Comparison of ENCODE assay signal across 7 mouse cellular contexts in the genomic region with DNA sequence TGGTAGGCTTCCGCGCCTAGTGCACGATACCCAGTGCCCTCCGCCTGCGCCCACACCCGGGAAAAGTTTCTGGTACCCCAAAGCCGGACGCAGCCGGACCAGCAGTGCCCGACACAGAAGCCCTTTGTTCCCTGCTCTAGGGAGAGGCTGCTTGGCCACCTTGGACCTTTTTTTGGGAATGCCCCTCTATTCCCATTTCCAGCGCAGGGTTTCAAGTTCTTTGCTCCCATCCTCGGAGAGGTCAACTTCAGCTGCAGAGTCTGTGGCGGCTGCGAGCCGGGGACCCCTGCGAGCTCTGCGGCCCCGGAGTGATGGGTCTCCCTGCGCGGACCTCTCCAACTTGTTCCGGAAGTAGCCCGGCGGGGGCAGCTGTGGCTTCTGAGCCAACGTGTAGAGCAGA.
A peak's percentile ranks its signal among the peaks of the same experiment; 100 is the strongest.
DNase-seq lines count a peak whose midpoint lies in the region; ATAC-seq and TF ChIP-seq lines count a peak whose summit lies in the region.
"Not testable (repeated sequence)": the region's sequence is repeated elsewhere in the genome, so short reads cannot be mapped to it uniquely, and the experiment has no call there.

No protein-coding gene starts in this region.

- H3K9me3 ChIP-seq in forebrain, embryonic 16.5 days (ENCODE audit: control insufficient read depth, low read length); hindbrain, embryonic 13.5 days; liver, embryonic 16.5 days (replicated peaks; ENCODE audit: control insufficient read depth, low read length); midbrain, embryonic 15.5 days: not testable (repeated sequence)

- peak overlapping the region; percentile 47 for H3K4me2 ChIP-seq in forebrain, embryonic 16.5 days (ENCODE audit: low read length)
- H3K4me2 ChIP-seq in hindbrain, embryonic 13.5 days, result peak overlapping the region; percentile 59
- peak overlapping the region; percentile 54 for H3K4me2 ChIP-seq in liver, embryonic 16.5 days (ENCODE audit: low read depth, low read length)
- peak overlapping the region; percentile 56 for H3K4me2 ChIP-seq in midbrain, embryonic 15.5 days

- TF ChIP-seq POLR2A in spleen, adult 2 months (IDR thresholded peaks at IDR 0.05; ENCODE audit: low read depth, low read length), result not testable (repeated sequence)

- not testable (repeated sequence) for H3K27me3 ChIP-seq in forebrain, embryonic 16.5 days (replicated peaks; ENCODE audit: control insufficient read depth, insufficient read depth, low read length); hindbrain, embryonic 13.5 days; liver, embryonic 16.5 days (ENCODE audit: control insufficient read depth, insufficient read depth, low read depth, low read length); midbrain, embryonic 15.5 days (replicated peaks); spleen, adult 2 months (ENCODE audit: control insufficient read depth, insufficient read depth, low read length)

- H3K36me3 ChIP-seq in forebrain, embryonic 16.5 days (ENCODE audit: control insufficient read depth, insufficient read depth); hindbrain, embryonic 13.5 days; liver, embryonic 16.5 days (ENCODE audit: control insufficient read depth, insufficient read depth); midbrain, embryonic 15.5 days (replicated peaks); spleen, adult 2 months (ENCODE audit: control insufficient read depth, insufficient read depth, low read length): not testable (repeated sequence)

- WGBS in forebrain, embryonic 16.5 days, result 4% methylated on average over 23 of the region's 24 CpGs
- WGBS in hindbrain, embryonic 13.5 days, result 3% methylated on average over 24 of the region's 24 CpGs
- under 1% methylated on average over 20 of the region's 24 CpGs for WGBS in liver, embryonic 16.5 days (ENCODE audit: insufficient replicate concordance)
- 4% methylated on average over 24 of the region's 24 CpGs for WGBS in midbrain, embryonic 15.5 days
- 7% methylated on average over 24 of the region's 24 CpGs for WGBS in spleen, adult 2 months

- not testable (repeated sequence) for ATAC-seq in forebrain, embryonic 16.5 days; hindbrain, embryonic 13.5 days (ENCODE audit: low FRiP score); liver, embryonic 16.5 days (ENCODE audit: low read depth); midbrain, embryonic 15.5 days (replicated peaks)

- H3K9ac ChIP-seq in forebrain, embryonic 16.5 days (replicated peaks; ENCODE audit: low read depth, low read length); liver, embryonic 16.5 days (ENCODE audit: low read depth, low read length): not testable (repeated sequence)
- peak overlapping the region; percentile 74 for H3K9ac ChIP-seq in hindbrain, embryonic 13.5 days
- H3K9ac ChIP-seq in midbrain, embryonic 15.5 days, result peak overlapping the region; percentile 54; the same call in 1 of the 2 replicates

- not testable (repeated sequence) for TF ChIP-seq CTCF in spleen, adult 2 months (IDR thresholded peaks at IDR 0.05; ENCODE audit: extremely low read depth, insufficient read depth, insufficient read length, insufficient replicate concordance)

- H3K27ac ChIP-seq in forebrain, embryonic 16.5 days (ENCODE audit: low read length); hindbrain, embryonic 13.5 days; liver, embryonic 16.5 days (ENCODE audit: low read length); midbrain, embryonic 15.5 days; spleen, adult 2 months (ENCODE audit: insufficient read depth, low read length): not testable (repeated sequence)

- DNase-seq in embryo, embryonic 11 days, result peak; percentile 9
- peak; percentile 3 for DNase-seq in kidney, postnatal 10 days
- not testable (repeated sequence) for DNase-seq in spleen, adult 2 months (ENCODE audit: low read depth in 1 of 2, low spot score in 2 of 2)

- peak overlapping the region; percentile 55 for H3K4me3 ChIP-seq in forebrain, embryonic 16.5 days (replicated peaks; ENCODE audit: low read length)
- H3K4me3 ChIP-seq in hindbrain, embryonic 13.5 days, result peak overlapping the region; percentile 64
- peak overlapping the region; percentile 63 for H3K4me3 ChIP-seq in liver, embryonic 16.5 days (ENCODE audit: low read depth, low read length)
- H3K4me3 ChIP-seq in midbrain, embryonic 15.5 days, result peak overlapping the region; percentile 56
- H3K4me3 ChIP-seq in spleen, adult 2 months (ENCODE audit: extremely low read depth, insufficient read depth, insufficient read length), result peak overlapping the region; percentile 62; the same call in 1 of the 2 replicates

- not testable (repeated sequence) for H3K4me1 ChIP-seq in forebrain, embryonic 16.5 days (replicated peaks; ENCODE audit: control insufficient read depth, insufficient read depth, low read length); hindbrain, embryonic 13.5 days (replicated peaks); liver, embryonic 16.5 days (ENCODE audit: control insufficient read depth, low read depth, low read length); midbrain, embryonic 15.5 days; spleen, adult 2 months (ENCODE audit: control insufficient read depth, insufficient read depth, insufficient read length)
